7 mouse cellular contexts compared by ENCODE assay signal in genomic region chr12:105981974-105982305, GRCm38 (mm10). TPM values are rescaled to one million over a fixed set of nuclear protein-coding genes. Genes with fewer than 3 reads are reported as not detected.
DNase-seq lines count a peak whose midpoint lies in the region; ATAC-seq and TF ChIP-seq lines count a peak whose summit lies in the region.

No protein-coding gene starts in this region.

- 0 out of 2 replicates have a peak, but pooled peaks cover 8% of the 10 kb centered on the region for H3K9me3 ChIP-seq in hindbrain, embryonic 10.5 days
- H3K9me3 ChIP-seq in hindbrain, embryonic 16.5 days (ENCODE audit: control insufficient read depth, low read length) = peaks cover 3% of the 10 kb centered on the region; the same call in 1 of the 2 replicates
- no peaks in the 10 kb centered on the region for H3K9me3 ChIP-seq in MEL (replicated peaks; ENCODE audit: insufficient read depth, low read length)
- no peaks in the 10 kb centered on the region for H3K9me3 ChIP-seq in limb, embryonic 14.5 days (ENCODE audit: control insufficient read depth, low read length)

- H3K4me2 ChIP-seq in hindbrain, embryonic 16.5 days (ENCODE audit: low read length) = no peak overlapping the region
- peak overlapping the region; percentile 15; the same call in 1 of the 2 replicates for H3K4me2 ChIP-seq in limb, embryonic 14.5 days (replicated peaks; ENCODE audit: low read depth, low read length, severe bottlenecking)

- no peak for DNase-seq in hindbrain, embryonic 10.5 days (ENCODE audit: low spot score)
- DNase-seq in ES-CJ7 (ENCODE audit: low read depth, low spot score) (peak; percentile 38), MEL (ENCODE audit: low read depth, low spot score) (peak; percentile 59)
- no peak for DNase-seq in limb, embryonic 14.5 days (ENCODE audit: low spot score)
- no peak for DNase-seq in urinary bladder, postnatal 4 days (ENCODE audit: low spot score in 2 of 2)
- no peak for DNase-seq in adrenal gland, adult 18-20 months (ENCODE audit: low spot score in 2 of 2)

- H3K9ac ChIP-seq in hindbrain, embryonic 16.5 days (ENCODE audit: low read depth, low read length) = no peak overlapping the region
- H3K9ac ChIP-seq in MEL (ENCODE audit: control insufficient read depth, low read depth, low read length, poor library complexity, severe bottlenecking) = no peak overlapping the region
- no peak overlapping the region for H3K9ac ChIP-seq in limb, embryonic 14.5 days (ENCODE audit: low read depth, low read length, severe bottlenecking)

- no peak for ATAC-seq in hindbrain, embryonic 16.5 days
- no peak for ATAC-seq in limb, embryonic 14.5 days (ENCODE audit: low FRiP score, low read depth)

- TF ChIP-seq EP300 in MEL (IDR thresholded peaks at IDR 0.05; ENCODE audit: low read depth in 1 of 2, low read length in 2 of 2) = no peak

- no peak for TF ChIP-seq POLR2A in MEL (IDR thresholded peaks at IDR 0.05; ENCODE audit: control insufficient read depth in 1 of 2, insufficient read depth in 1 of 2, low read depth in 1 of 2, low read length in 2 of 2, poor library complexity in 1 of 2)
- TF ChIP-seq POLR2A in limb, embryonic 14.5 days (IDR thresholded peaks at IDR 0.05; ENCODE audit: borderline replicate concordance, extremely low read depth, insufficient read depth, insufficient read length) = no peak

- TF ChIP-seq CTCF in MEL (IDR thresholded peaks at IDR 0.05 in 2 of 3, conservative IDR thresholded peaks at IDR 0.05 in 1 of 3; ENCODE audit: control insufficient read depth in 1 of 3, insufficient read depth in 1 of 3, low read depth in 2 of 3, low read length in 3 of 3, poor library complexity in 1 of 3, severe bottlenecking in 1 of 3) = no peak

- no peak overlapping the region for H3K4me3 ChIP-seq in hindbrain, embryonic 10.5 days
- no peak overlapping the region for H3K4me3 ChIP-seq in hindbrain, embryonic 16.5 days (ENCODE audit: low read length)
- H3K4me3 ChIP-seq in MEL (ENCODE audit: control insufficient read depth in 1 of 2, insufficient read depth in 1 of 2, low read depth in 2 of 2, low read length in 2 of 2) = peak overlapping the region; percentile 17 to 61; a peak in 3 of 4 replicates
- no peak overlapping the region for H3K4me3 ChIP-seq in limb, embryonic 14.5 days (replicated peaks; ENCODE audit: low read length)

- H3K4me1 ChIP-seq in hindbrain, embryonic 10.5 days (replicated peaks) = peaks cover 13% of the 10 kb centered on the region; the same call in 1 of the 2 replicates
- no peaks in the 10 kb centered on the region for H3K4me1 ChIP-seq in hindbrain, embryonic 16.5 days (ENCODE audit: control insufficient read depth, insufficient read depth, low read depth, low read length)
- H3K4me1 ChIP-seq in MEL (ENCODE audit: control insufficient read depth in 1 of 2, insufficient read depth in 2 of 2, low read length in 2 of 2) = no peaks in the 10 kb centered on the region; a peak in 1 of 4 replicates
- H3K4me1 ChIP-seq in limb, embryonic 14.5 days (ENCODE audit: control insufficient read depth, insufficient read depth, low read length) = peaks cover 3% of the 10 kb centered on the region; the same call in 1 of the 2 replicates

- WGBS in hindbrain, embryonic 10.5 days = 78% methylated on average over 7 of the region's 7 CpGs
- WGBS in hindbrain, embryonic 16.5 days = 70% methylated on average over 7 of the region's 7 CpGs
- WGBS in limb, embryonic 14.5 days = 82% methylated on average over 5 of the region's 7 CpGs

- H3K79me2 ChIP-seq in MEL (ENCODE audit: control insufficient read depth, insufficient read depth, low read length, poor library complexity) = no peaks in the 10 kb centered on the region

- no peaks in the 10 kb centered on the region for H3K27me3 ChIP-seq in hindbrain, embryonic 10.5 days (ENCODE audit: insufficient read depth, poor library complexity, severe bottlenecking)
- H3K27me3 ChIP-seq in hindbrain, embryonic 16.5 days (replicated peaks; ENCODE audit: control insufficient read depth, insufficient read depth, low read length) = no peaks in the 10 kb centered on the region
- no peaks in the 10 kb centered on the region for H3K27me3 ChIP-seq in MEL (ENCODE audit: control insufficient read depth in 1 of 2, insufficient read depth in 2 of 2, low read length in 2 of 2)
- no peaks in the 10 kb centered on the region for H3K27me3 ChIP-seq in limb, embryonic 14.5 days (ENCODE audit: control insufficient read depth, insufficient read depth, low read length)

- TF ChIP-seq RAD21 in MEL (IDR thresholded peaks at IDR 0.05; ENCODE audit: low read depth, low read length) = no peak

- H3K27ac ChIP-seq in hindbrain, embryonic 10.5 days = peak overlapping the region; percentile 54; the same call in 1 of the 2 replicates
- H3K27ac ChIP-seq in hindbrain, embryonic 16.5 days (ENCODE audit: low read depth, low read length) = no peak overlapping the region
- H3K27ac ChIP-seq in MEL (ENCODE audit: control insufficient read depth, low read depth, low read length) = no peak overlapping the region
- H3K27ac ChIP-seq in limb, embryonic 14.5 days (replicated peaks; ENCODE audit: low read depth, low read length) = no peak overlapping the region

- no peaks in the 10 kb centered on the region for H3K36me3 ChIP-seq in hindbrain, embryonic 10.5 days
- no peaks in the 10 kb centered on the region for H3K36me3 ChIP-seq in hindbrain, embryonic 16.5 days (ENCODE audit: control insufficient read depth, insufficient read depth, low read length)
- no peaks in the 10 kb centered on the region for H3K36me3 ChIP-seq in MEL (ENCODE audit: control insufficient read depth in 1 of 2, insufficient read depth in 2 of 2, low read length in 2 of 2)
- no peaks in the 10 kb centered on the region for H3K36me3 ChIP-seq in limb, embryonic 14.5 days (ENCODE audit: control insufficient read depth, insufficient read depth, low read length)

TF ChIP-seq in MEL, 35 proteins besides CTCF, POLR2A, EP300 and RAD21:
- TF ChIP-seq ZNF384 (IDR thresholded peaks at IDR 0.05; ENCODE audit: low read depth, low read length) (no peak), ETS1 (IDR thresholded peaks at IDR 0.05; ENCODE audit: low read depth, low read length) (no peak), TAL1 (IDR thresholded peaks at IDR 0.05; ENCODE audit: low read length) (no peak), MYB (IDR thresholded peaks at IDR 0.05; ENCODE audit: low read depth, low read length) (no peak), TCF12 (IDR thresholded peaks at IDR 0.05; ENCODE audit: low read depth, low read length) (no peak), CHD1 (IDR thresholded peaks at IDR 0.05; ENCODE audit: low read depth, low read length) (no peak), BHLHE40 (IDR thresholded peaks at IDR 0.05; ENCODE audit: borderline replicate concordance, low read depth, low read length) (no peak), USF2 (IDR thresholded peaks at IDR 0.05; ENCODE audit: borderline replicate concordance in 1 of 2, insufficient read depth in 1 of 2, low read depth in 1 of 2, low read length in 2 of 2) (no peak), MAFK (IDR thresholded peaks at IDR 0.05; ENCODE audit: borderline replicate concordance, low read depth, low read length) (no peak), ZKSCAN1 (IDR thresholded peaks at IDR 0.05; ENCODE audit: low read depth, low read length) (no peak), SMC3 (IDR thresholded peaks at IDR 0.05; ENCODE audit: low read depth, low read length) (no peak), RCOR1 (IDR thresholded peaks at IDR 0.05; ENCODE audit: low read depth, low read length) (no peak), ZC3H11A (IDR thresholded peaks at IDR 0.05; ENCODE audit: low read depth, low read length) (no peak), TBP (IDR thresholded peaks at IDR 0.05; ENCODE audit: low read depth, low read length) (no peak), MXI1 (IDR thresholded peaks at IDR 0.05; ENCODE audit: low read depth, low read length) (no peak), USF1 (IDR thresholded peaks at IDR 0.05; ENCODE audit: low read depth, low read length) (no peak), POLR2AphosphoS2 (IDR thresholded peaks at IDR 0.05; ENCODE audit: low read length) (no peak)
TF ChIP-seq in MEL: peak in this region for 0.

RNA-seq across cellular contexts. Expression of gene Vrk1, which starts 28.1 kb away (rescaled TPM):
- 81.7 and 109 TPM in 2 replicates for polyA plus RNA-seq in hindbrain, embryonic 10.5 days (2016; fragmentation: Nextera tagmentation; extraction: Ambion mirVana)
- polyA plus RNA-seq in hindbrain, embryonic 16.5 days (2015; fragmentation: Nextera tagmentation; extraction: Ambion mirVana) = 29.3 and 31.7 TPM in 2 replicates
- total RNA-seq in MEL (2012; rRNA removed) = 95.2 and 101 TPM in 2 replicates
- 100 to 1,000 TPM in 1 of 2 experiments, 10 to 100 TPM in 1; 87.0 to 144 TPM for polyA plus RNA-seq in MEL (2012; ENCODE audit: insufficient read depth in 1 of 2, insufficient read length in 2 of 2, low read depth in 1 of 2, low replicate concordance in 2 of 2, missing spikeins in 1 of 2)
- polyA plus RNA-seq in limb, embryonic 14.5 days (2012; rRNA removed) = 25.3 and 36.1 TPM in 2 replicates
- polyA plus RNA-seq in limb, embryonic 14.5 days (2014; fragmentation: Nextera tagmentation; extraction: Ambion mirVana) = 50.2 and 52.4 TPM in 2 replicates
- total RNA-seq in adrenal gland, adult 18-20 months (2021) = 10 to 100 TPM; 13.1 to 14.4 TPM

Comparison
In these comparisons a context has a peak if more than half of its experiments do, and no peak if none do; other contexts are left out.
1. DNase-seq: peak in ES-CJ7 (single experiment) and MEL (single experiment); none in hindbrain, embryonic 10.5 days (single experiment), limb, embryonic 14.5 days (single experiment), urinary bladder, postnatal 4 days (0 of 2) and adrenal gland, adult 18-20 months (0 of 2).
2. H3K4me3 ChIP-seq: peak in MEL (2 of 2); none in hindbrain, embryonic 10.5 days (single experiment), hindbrain, embryonic 16.5 days (single experiment) and limb, embryonic 14.5 days (single experiment).